Mouse (Mus musculus) cerebellum, postnatal 36 days (tissue): Measurements from ENCODE around the gene Slc43a1.
"Not testable (repeated sequence)": the region's sequence is repeated elsewhere in the genome, so short reads cannot be mapped to it uniquely, and the experiment has no call there.

Experiments used
- DNase-seq, 2 experiments: peaks; one replicate each; pipeline ENCODE4 v3.0.0; 2021 to 2022; ENCODE audit warnings: mixed read lengths in 2 of 2

Slc43a1 gene

DNA sequence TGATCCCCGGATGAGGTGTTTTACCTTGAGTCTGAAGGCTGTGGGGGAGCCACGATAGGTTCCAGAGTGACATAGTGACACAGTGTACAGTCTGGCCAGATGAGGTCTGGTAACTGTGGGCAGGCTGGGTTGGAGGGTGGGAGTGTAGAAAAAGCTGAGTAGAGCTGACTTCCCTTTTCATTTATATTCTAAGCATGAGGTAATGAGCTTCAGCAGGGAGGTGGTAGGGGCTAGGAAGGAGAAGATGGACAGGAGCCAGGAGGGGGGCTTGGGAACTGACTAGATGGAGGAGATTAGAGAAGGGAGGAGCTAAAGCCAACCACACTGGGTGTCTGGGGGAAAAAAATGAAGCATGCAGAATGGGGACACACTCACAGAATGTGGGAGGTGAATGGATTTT lies 30.3 kb downstream of the Slc43a1 start:
- DNase-seq, result no peak

DNA sequence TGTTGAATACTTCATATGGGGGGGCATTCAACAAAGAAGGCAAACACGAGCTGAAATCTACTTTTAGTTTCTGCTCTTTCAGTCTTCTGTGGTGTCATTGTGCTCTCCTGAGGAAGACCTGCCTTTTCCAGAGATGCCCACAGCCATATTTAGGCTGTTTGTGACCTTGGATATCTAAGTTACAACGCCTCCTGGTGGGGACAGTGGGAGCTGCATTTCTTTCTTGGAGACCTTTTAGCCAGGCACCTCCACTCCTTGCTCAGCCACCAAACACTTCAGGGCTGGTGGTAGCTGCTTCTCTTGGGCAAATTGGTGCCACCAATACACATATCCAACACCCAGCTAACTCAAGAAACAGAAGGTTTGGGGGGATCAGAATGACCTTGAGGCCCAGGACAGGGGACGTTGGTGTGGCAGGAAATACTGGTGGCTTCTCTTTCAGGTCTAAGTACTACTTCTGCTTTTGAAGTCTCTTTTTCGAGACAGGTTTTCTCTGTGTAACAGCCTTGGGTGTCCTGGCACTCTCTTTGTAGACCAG lies 32.0 kb downstream of the Slc43a1 start:
- DNase-seq, result no peak

DNA sequence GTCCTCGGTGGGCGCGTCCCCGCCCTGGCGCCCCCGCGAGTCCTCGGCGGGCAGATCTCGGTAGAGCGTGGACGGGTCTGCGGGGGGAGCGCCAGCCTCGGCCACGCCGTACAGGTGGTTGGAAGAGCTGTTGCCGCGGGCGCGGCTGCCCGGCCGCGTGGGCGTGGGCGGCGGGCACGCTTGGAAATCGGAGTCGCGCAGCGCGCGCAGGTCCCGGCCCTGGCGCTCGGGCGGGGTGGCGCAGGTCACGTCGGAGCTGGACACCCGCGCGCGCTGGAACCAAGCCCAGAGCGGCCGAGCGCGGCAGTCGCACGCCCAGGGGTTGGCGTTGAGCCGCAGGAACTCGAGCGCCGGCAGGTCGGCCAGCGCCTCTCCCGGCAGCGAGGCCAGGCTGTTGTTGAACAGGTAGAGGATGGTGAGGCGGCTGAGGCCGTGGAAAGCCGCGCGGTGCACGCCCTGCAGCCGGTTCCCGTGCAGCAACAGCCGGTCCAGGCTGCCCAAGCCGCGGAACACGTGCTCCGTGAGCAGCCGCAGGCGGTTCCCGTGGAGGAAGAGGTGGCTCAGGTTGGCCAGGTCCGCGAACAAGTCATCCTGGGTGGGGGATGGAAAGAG lies 33.6 kb downstream of the Slc43a1 start:
- peak; percentile 39 to 57 for DNase-seq

DNA sequence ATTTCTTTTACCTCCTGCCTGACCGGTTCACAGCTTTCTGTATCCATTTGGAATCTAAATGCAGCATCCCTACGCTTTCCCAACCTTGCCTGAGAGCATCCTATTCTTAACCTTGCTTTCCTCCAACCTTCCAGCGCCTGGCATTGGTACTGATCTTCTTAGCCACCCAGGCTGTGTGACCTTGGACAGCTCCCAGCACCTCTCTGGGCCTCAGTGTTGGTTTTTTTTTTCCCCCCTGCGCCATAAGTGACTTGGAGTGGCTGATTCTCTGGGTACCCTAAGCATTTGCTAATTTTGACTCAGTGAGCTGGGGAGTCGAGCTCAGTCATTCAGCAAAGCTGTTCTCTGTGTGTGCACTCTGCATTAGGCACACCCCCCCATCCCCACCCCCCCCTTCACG lies 37.2 kb downstream of the Slc43a1 start:
- DNase-seq, result no peak

DNA sequence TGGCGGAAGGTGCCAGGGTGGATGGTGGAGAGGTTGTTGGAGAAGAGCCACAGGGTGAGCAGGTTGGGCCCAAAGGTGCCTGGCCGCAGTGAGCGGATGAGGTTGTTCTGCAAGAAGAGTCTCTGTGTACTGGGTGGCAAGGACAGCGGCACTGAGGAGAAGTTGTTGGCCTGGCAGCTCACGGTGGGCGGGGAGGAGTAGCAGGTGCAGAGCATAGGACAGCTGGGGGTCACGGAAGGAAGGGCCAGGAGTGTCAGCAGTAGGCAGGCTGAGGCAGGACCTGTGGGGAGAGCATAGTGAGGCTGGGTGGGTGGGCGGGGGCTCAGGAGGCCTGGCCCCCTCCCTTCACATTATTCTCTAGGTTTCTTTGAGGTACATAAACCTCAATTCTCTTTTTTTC lies 41.9 kb downstream of the Slc43a1 start:
- no peak for DNase-seq

DNA sequence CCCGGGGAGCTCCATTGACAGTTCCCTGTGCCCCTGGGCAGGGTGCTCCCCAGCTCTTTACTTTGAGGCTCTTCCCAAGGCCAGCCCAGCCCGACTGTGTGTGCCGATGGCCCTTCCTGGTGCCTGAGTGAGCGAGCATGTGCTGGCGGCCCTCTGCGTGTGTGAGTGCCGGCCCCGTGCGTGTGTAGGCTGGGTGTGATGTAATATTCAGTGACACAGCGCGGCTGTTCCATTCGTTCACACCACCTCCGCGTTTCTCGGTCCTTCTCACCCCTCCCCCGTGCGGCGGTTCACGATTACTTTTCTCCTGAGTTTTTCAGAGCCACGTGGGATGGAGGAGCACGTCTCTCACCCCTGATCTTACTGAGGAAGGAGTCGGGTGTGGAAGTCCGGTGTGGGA lies 44.0 kb downstream of the Slc43a1 start:
- DNase-seq, result no peak

DNA sequence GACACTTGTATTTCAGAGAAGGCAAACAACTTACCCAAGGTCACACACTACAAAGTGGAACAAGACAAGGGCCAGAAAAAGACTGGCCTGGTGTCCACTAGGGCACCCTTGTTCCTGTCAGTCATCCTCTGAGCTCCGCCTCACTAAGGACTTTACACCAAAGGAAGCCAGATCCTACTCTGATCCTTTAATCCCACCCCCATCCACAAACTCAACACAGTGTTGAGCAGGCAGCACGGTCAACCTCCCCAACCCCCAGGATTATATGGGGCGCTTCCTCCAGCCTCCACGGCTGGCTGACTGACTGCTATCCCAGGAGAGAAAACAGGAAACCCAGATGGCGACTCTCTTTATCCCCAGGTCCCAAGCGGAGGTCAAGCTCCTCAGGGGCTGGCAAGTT lies 44.4 kb downstream of the Slc43a1 start:
- no peak for DNase-seq

DNA sequence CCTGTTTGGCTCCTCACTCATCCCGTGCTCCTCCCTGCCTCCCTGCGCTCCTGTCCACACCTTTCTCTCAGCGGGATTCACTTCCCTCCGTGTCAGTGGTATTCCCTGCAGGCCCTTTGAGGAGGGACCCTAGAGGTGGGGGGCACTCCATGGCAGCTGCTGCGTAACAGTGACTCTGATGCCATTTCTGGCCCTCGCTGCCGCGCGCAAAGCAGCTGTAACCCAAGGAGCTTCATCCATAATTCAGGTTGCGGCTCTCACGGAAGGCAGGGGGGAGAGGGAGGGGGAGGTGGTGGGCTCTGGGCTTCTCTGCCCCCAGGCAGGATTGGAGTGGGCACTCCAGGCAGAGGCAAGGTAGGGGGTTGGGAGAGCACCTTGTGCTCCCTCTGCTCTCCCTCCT lies 44.9 kb downstream of the Slc43a1 start:
- DNase-seq, result no peak

DNA sequence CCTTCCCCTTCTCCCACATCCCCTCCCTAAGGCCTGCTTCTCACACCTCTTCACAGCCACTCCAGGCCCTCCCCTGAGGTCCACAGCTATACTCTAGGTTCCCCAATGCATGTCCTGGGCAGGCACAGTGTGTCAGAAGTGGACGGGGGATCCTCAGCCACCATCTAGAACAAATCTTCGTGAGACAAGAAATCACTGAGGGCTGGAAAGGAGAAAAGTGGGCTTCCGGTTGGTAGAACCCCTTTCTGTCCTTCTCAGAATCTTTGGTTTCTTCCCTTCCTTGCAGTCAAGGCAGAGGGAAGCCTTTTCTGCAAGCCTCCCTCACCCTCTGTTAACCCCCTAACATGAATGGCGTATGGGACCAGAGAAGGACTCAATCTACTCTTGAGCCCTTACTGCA lies 45.3 kb downstream of the Slc43a1 start:
- DNase-seq, result no peak

DNA sequence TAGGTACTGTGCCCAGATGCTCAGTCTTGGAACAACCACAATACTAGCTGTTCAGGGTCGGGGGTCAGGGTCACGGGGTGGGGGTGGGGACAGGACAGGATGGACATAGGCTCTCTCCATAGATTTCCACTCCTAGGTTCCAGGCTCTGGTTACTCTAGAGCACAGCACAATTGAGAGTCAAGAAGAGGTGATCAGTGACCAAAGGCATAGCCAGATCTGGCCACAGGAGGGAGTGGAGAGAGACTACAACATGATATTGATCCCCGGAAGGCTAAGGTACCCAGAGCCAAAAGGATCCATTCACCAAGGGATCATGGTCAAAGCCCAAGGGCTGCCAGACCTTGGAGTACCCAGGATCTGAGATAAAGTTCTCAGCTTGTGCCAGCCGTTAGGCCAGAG lies 46.0 kb downstream of the Slc43a1 start:
- no peak for DNase-seq

DNA sequence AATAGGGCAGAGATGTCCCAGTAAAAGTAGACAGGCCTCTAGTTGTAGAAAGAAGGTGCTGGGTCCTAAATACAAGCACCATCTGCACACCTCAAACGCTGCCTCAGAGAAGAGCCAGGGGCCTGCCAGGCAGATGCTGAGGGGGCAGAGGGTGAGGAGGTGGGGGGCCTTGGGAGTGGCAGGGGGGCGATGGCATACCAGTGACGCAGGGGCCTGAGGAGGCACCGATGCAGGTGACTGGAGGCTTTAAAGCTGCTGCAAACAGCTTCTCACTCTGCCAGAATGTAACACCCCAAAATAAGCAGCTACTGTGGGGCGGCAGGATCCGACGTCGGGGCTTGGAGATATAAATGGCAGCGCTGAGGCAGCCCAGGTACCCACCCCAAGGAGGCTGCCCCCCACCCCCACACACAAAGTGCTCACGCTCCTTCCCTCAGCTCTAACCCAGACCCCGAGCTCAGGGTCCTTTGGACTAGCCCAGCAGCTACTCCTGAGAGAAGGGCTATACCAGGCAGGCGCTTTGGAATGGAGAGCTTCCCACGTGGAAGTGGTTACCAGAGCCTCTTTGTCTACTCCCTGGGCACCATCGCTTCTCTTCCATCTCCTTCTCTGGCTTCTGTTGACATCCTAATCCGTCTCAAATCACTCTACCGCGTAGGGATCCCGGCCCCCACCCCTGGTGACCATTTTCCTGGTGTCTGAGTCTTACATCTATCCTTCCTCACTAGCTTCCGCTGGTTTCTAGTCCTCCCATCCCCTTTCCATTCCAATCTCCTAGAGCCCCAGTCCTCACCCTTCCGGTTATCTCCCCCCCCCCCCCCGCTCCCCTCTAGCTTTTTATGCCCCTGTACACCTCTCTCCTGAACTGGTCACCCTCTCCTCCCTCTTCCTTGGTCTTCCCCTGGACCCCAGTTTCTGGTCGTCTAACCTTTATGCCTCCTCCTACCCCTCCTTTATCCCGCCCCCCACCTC lies 46.7 kb downstream of the Slc43a1 start:
- DNase-seq, result no peak

DNA sequence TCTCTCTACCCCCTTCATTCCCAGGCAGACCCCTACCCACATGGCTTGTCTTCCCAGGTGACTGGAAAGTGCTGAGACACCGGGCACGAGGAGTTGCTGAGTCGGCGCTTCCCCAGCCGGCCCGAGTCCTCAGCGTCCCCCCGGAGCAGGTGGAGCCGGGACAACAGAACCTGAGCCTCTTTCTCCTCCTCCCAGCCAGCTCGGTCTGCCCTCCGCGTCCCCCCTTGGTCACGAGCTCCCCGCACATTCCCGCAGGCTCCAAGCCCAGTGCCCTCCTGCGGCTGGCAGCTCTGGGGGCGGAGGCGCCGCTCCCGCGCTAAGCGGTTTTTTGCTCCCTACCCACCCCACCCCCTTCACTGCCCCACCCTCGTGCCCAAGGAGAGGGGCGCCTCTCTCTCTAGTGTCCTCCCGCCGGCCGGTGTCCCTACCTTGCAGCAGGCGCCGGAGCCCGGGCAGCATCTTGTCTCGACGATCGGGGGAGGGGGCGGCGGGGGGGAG lies 47.6 kb downstream of the Slc43a1 start, which contains the start of gene Rtn4rl2:
Gene Rtn4rl2, minus strand, starts transcription at position 477 of the 498 bp plus-strand sequence.
- no peak for DNase-seq

DNA sequence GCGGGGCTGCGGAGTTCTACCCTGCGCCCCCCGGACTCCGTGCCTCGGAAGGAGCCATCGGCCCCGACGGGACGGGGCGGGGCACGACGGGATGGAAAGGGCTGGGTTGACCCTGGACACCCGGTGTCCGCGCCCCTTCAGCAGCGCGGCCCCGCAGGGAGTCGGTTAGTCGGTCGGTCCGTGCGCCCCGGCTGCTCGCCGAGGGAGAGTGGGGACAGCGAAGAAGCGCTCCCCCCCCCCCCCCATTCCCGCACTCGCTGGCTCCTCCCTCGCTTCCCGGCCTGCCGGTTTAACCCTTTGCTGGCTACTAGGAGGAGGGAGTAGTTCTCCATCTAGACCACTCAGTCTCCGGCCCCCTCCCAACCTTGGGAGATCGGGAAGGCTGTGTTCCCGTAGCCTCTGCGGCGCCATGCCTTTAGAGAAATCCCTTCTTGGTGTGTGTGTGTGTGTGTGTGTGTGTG lies 48.2 kb downstream of the Slc43a1 start:
- no peak for DNase-seq

DNA sequence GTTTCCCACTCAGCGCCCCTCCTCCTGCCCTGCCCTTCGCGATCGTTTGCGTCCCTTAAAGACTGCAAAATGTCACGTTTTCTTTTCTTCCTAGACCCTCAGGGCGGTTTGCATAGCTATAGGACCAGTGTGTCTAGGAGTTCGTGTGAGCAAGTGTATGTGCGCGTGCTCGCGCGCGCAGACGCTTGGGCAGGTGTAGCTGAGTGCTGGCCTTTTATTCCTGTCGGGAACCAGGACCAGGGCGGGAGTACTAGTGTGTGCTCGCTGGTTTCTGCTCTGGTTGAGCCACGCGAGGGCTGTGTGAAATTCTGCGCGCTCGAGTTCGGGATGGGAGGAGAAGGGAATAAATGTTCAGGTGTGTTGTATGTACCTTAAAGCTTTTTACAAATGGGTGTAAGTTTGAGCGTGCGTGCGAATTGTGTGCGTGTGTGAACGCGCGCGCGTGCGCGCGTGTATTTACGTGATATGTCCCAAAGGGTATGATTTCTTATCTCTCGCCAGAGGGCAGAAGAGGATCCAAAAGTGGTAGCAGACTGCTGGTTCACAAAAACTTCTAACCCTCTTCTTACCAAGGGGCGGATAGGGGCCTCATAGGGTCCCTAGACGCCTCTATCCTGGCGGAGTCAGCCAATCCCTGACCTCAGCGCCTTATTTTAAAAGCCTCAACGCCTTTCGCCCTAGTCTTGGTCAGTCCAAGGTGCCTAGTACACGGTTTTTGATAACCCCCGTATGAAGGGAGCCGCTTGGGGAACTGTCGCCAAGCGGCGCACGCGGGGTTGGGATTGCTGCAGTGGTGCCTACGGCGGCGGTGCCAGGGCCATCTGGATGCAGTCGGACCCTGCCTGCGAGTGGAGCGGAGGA lies 49.0 kb downstream of the Slc43a1 start:
- peak in 1 of 2 experiments; percentile 12 for DNase-seq

DNA sequence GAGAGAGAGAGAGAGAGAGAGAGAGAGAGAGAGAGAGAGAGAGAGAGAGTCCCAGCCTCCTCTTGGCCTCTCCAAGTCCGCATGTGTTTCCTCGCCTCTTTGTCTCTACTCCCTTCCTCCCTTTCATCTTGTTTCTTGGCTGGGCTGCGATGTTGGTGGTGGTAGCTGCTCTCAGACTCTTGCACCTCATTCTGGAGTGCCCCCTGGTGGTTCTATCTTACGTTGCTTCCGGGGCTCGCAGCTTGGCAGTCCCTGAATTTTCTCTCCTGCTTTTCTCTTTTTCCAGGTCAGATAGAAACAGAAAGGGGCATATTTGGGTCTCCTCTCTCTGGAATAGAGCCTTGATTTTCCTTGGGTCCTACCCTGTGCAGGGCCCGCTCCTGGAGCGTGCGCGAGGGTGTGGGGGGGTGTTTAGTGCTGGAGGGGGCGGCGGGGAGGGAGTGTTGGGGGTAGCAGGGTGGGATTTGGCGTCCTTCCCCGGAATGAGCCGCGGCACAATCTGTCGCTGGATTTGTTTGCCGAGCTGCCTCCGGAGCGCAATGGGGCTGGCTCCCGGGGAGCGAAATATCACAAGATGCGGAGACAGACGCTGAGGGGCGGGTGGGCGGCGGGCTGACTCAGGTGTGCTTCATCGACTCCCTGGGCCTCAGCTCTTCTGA lies 50.1 kb downstream of the Slc43a1 start:
- peak; percentile 33 to 37 for DNase-seq

DNA sequence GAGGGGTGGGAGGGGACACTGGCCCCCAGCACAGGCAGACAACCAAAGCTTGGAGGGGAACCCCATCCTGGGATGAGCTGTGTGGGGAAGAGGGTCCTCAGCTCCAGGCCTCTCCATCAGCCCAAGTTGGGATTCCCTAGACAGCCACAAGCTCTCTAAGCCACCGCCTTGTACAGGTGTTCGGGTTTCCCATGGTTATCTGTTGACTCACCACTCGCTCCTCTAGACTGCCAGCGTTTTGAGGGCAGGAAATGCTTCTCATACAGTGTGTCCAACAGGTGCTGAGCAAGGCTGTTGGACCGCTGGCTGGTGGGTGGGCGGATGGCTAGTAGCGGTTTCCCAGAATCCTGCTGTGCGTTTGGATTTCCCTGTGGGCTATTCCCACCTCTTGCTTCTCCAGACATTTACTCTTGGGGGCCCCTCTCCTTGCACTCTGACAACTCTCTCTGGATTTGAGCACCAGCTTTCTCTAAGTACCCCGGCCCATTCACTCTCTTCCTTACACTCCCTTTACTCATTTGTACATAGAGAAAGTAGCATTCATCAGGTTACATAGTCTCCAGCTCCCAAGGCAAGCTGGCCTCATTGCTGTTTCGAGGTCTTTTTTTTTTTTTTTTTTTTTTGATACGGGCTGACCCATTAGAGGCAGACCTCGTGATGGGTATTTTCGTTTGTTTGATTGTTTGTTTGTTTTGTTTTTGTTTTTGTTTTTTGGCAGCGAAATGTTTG lies 50.8 kb downstream of the Slc43a1 start:
- DNase-seq, result no peak

DNA sequence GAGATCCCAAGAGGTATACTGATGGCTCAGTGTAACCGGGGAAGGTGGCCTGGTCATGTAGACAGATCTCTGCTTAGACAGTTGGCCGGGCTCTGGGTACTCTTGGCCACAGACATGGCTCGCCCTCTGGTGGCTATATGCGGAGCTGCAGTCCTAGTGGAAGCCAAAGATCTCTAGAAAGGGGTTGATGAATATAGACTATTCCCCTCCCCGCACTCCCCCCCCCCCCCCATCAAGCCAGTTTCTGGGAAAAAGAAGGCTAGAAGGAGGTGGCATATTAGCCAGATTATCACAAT lies 51.3 kb downstream of the Slc43a1 start:
- peak; percentile 79 to 83 for DNase-seq

DNA sequence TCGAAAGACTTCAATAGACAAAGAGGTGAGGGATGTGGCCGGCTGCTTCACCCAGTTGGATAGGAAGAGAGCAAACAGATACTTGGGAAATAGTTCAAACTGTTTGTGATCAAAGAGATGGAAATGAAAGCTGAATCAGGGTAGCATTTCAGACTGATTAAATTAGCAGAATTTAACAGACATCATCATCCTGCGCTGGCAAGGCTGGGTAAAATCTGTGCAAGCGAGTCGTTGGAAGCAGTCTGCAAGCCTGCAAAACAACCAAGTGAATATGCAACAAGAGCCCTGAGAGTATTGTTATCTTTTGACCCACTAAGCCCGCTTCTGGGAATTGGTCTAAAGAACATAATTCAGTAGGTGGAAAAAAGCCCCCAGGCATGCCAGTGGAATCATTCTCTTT lies 54.7 kb downstream of the Slc43a1 start:
- no peak for DNase-seq

DNA sequence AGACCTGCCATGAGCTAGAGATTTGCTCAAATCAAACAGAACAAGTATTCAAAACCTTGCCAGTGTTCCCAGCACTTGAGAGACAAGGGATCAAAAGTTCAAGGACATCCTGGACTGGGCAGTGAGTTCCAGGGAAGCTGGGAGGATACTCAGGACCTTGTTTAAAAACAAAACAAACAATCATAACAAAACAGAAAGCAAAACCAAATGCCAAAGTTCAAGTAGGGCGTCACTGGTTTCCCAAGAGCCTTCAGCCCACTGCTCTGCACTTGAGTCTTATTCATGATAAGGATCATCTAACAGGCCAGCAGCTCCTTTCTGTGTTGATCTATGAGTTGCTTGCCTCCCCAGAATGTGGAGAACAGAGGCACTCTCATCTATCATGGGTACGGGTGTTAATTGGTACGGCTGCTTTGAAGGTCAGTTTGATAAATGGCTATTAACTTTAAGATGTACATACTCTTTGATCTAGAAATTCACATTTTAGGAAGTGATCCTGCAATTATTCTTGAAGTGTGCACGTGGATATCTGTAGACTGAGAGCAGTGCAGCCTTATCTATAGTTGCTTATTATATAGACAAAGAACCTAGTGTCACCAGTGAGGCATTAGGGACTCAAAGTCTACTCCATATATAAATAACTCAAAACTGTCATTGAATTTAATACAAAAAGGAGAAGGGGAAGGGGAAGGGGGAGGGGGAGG lies 57.0 kb downstream of the Slc43a1 start:
- DNase-seq, result no peak

DNA sequence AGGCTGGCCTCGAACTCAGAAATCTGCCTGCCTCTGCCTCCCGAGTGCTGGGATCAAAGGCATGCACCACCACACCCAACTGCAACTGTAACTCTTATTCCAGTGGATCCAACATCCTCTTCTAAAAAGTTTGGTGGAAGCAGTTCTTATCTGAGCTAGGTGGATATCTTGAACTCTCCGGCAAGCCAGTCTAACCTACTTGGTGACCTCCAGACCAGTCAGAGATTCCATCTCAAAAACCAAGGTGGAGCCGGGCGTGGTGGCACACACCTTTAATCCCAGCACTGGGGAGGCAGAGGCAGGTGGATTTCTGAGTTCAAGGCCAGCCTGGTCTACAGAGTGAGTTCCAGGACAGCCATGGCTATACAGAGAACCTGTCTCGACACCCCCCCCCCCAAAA lies 58.0 kb downstream of the Slc43a1 start:
- DNase-seq, result not testable (repeated sequence)

DNA sequence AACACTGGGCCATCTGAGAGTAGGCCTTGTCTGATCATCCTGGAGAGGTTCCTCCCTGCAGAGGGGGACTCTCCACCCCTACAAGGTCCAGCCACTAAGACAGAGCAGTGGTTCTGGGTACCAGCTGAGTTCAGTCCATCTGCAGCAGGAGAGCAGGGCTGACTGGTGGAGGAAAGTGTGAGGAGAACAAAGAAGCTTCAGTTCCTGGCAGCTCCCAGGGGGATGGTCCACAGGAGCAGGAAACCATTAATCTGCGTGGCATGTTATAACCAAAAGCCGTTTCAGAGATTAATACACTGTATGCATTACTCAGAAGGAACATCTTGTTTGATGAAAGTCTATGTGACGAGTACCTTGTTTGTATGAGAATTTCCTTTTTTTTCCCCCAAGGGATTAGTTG lies 74.1 kb downstream of the Slc43a1 start:
- no peak for DNase-seq
